Mouse (Mus musculus) midbrain, embryonic 12.5 days (tissue): Measurements from ENCODE around the gene Pabpc6. TPM values are rescaled to one million over a fixed set of nuclear protein-coding genes. Genes with fewer than 3 reads are reported as not detected.

Experiments used
- ATAC-seq: fragments of 200-750 bp; cut with Nextera tagmentation; 2 replicates; pipeline ENCODE4 v1.8.0; 2017; ENCODE audit warnings: low read depth, moderate TSS enrichment, moderate library complexity; ENCODE audit not compliant: low FRiP score
- H3K27ac ChIP-seq: fragments of 300-500 bp; sonication (generic); replicated peaks from 2 replicates; pipeline ENCODE4 v1.5.1; 2016; ENCODE audit warnings: mild to moderate bottlenecking
- H3K27me3 ChIP-seq: fragments of 300-500 bp; sonication (generic); 2 replicates; pipeline ENCODE4 v1.6.1; 2016; ENCODE audit warnings: mild to moderate bottlenecking
- H3K36me3 ChIP-seq: fragments of 300-500 bp; sonication (generic); 2 replicates; pipeline ENCODE4 v1.6.1; 2016
- H3K4me1 ChIP-seq: fragments of 300-500 bp; sonication (generic); 2 replicates; pipeline ENCODE4 v1.6.1; 2016
- H3K4me2 ChIP-seq: fragments of 300-500 bp; sonication (generic); replicated peaks from 2 replicates; pipeline ENCODE4 v1.6.1; 2016; ENCODE audit warnings: mild to moderate bottlenecking, moderate library complexity
- H3K4me3 ChIP-seq: fragments of 300-500 bp; sonication (generic); 2 replicates; pipeline ENCODE4 v1.5.1; 2016; ENCODE audit warnings: mild to moderate bottlenecking
- H3K9ac ChIP-seq: fragments of 300-500 bp; sonication (generic); replicated peaks from 2 replicates; pipeline ENCODE4 v1.6.1; 2016; ENCODE audit warnings: mild to moderate bottlenecking, moderate library complexity
- H3K9me3 ChIP-seq: fragments of 300-500 bp; sonication (generic); 2 replicates; pipeline ENCODE4 v1.6.1; 2016; ENCODE audit warnings: mild to moderate bottlenecking
- WGBS: fragments of 180-500 bp; shearing (Covaris S2); methylation state at CpG from one replicate; pipeline ENCODE4 v1.1.7; 2016; 5-methylcytosine and 5-hydroxymethylcytosine counted together
- polyA plus RNA-seq: library from polyadenylated mRNA; unstranded; fragments of >200 nt; fragmentation: Nextera tagmentation; extraction: Ambion mirVana; gene quantifications from 2 replicates; pipeline ENCODE4 v1.2.1, GENCODE M21; 2016

Gene Pabpc6
- polyA plus RNA-seq, result not detected in 2 replicates

- no peak for ATAC-seq
- Histone ChIP-seq H3K4me2 (no peak within 1 kb of the TSS), H3K9ac (no peak within 1 kb of the TSS), H3K4me3 (no peak within 1 kb of the TSS), H3K4me1 (no peaks in the 10 kb centered on the region), H3K27me3 (no peaks in the 10 kb centered on the region), H3K36me3 (no peaks in the 10 kb centered on the region), H3K9me3 (0 out of 2 replicates have a peak, but pooled peaks cover 5% of the 10 kb centered on the region), H3K27ac (no peak within 1 kb of the TSS)
- WGBS, result 92% methylated on average over 36 of the region's 36 CpGs
Observed at GRCm38 (mm10) chr17:9669283-9669905, at the start of gene Pabpc6. Gene Pabpc6, minus strand, starts transcription at chr17:9669717.

- H3K27me3 ChIP-seq, result no peaks in the 10 kb centered on the region
- H3K4me3 ChIP-seq, result no peak overlapping the region
- no peak overlapping the region for H3K27ac ChIP-seq
- no peak overlapping the region for H3K4me2 ChIP-seq
- WGBS, result 89% methylated on average over 6 of the region's 6 CpGs
- H3K9ac ChIP-seq, result no peak overlapping the region
- ATAC-seq, result no peak
- no peaks in the 10 kb centered on the region for H3K4me1 ChIP-seq
- no peaks in the 10 kb centered on the region for H3K9me3 ChIP-seq
- H3K36me3 ChIP-seq, result no peaks in the 10 kb centered on the region
Observed at GRCm38 (mm10) chr17:9710910-9711309, 41.4 kb upstream of the Pabpc6 start.

- Histone ChIP-seq H3K4me2 (no peak overlapping the region), H3K4me1 (no peaks in the 10 kb centered on the region), H3K4me3 (no peak overlapping the region), H3K9me3 (no peaks in the 10 kb centered on the region), H3K27me3 (no peaks in the 10 kb centered on the region), H3K36me3 (no peaks in the 10 kb centered on the region), H3K27ac (no peak overlapping the region), H3K9ac (no peak overlapping the region)
- ATAC-seq, result no peak
- 91% methylated on average over 3 of the region's 3 CpGs for WGBS
Observed at GRCm38 (mm10) chr17:9708888-9709287, 39.4 kb upstream of the Pabpc6 start.

DNA sequence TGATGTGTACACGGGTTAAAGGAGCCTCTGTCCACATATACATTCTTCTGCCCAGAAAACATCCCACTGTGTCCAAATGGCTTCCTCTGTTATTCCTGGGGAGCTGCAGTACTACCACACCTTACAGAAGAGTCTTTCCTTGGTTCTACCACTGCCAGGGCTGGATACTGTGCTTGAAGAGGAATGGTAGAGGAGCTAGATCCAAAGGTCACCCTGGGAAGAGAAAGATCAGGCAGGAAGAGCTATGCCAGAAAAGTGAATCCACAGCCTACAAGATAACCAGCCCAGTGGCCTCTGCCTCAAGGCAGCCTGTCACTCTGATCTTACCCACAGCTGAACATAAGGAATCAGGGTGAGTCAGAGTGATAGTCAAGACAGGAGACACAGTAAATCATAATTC, 37.8 kb upstream of the Pabpc6 start:
- WGBS, result 88% methylated on average over 1 of the region's 1 CpGs
- ATAC-seq, result no peak
- 0 out of 2 replicates have a peak, but pooled peaks cover under 1% of the 10 kb centered on the region for H3K9me3 ChIP-seq
- no peaks in the 10 kb centered on the region for H3K36me3 ChIP-seq
- no peak overlapping the region for H3K27ac ChIP-seq
- no peaks in the 10 kb centered on the region for H3K4me1 ChIP-seq
- H3K4me3 ChIP-seq, result no peak overlapping the region
- H3K4me2 ChIP-seq, result no peak overlapping the region
- no peaks in the 10 kb centered on the region for H3K27me3 ChIP-seq
- H3K9ac ChIP-seq, result no peak overlapping the region

- no peaks in the 10 kb centered on the region for H3K27me3 ChIP-seq
- 53% methylated on average over 7 of the region's 7 CpGs for WGBS
- H3K4me3 ChIP-seq, result no peak overlapping the region
- H3K9ac ChIP-seq, result no peak overlapping the region
- H3K4me1 ChIP-seq, result 0 out of 2 replicates have a peak, but pooled peaks cover 6% of the 10 kb centered on the region
- no peak overlapping the region for H3K27ac ChIP-seq
- H3K36me3 ChIP-seq, result no peaks in the 10 kb centered on the region
- peak; percentile 58; the same call in 1 of the 2 replicates for ATAC-seq
- 0 out of 2 replicates have a peak, but pooled peaks cover 5% of the 10 kb centered on the region for H3K9me3 ChIP-seq
- H3K4me2 ChIP-seq, result no peak overlapping the region
Observed at GRCm38 (mm10) chr17:9697763-9698162, 28.2 kb upstream of the Pabpc6 start.

GRCm38 (mm10) chr17:9691251-9691650, 21.7 kb upstream of the Pabpc6 start:
- Histone ChIP-seq H3K27ac (no peak overlapping the region), H3K4me1 (peaks cover 9% of the 10 kb centered on the region), H3K27me3 (no peaks in the 10 kb centered on the region), H3K4me3 (no peak overlapping the region), H3K36me3 (no peaks in the 10 kb centered on the region), H3K9me3 (no peaks in the 10 kb centered on the region), H3K9ac (no peak overlapping the region), H3K4me2 (no peak overlapping the region)
- 77% methylated on average over 4 of the region's 4 CpGs for WGBS
- no peak for ATAC-seq

DNA sequence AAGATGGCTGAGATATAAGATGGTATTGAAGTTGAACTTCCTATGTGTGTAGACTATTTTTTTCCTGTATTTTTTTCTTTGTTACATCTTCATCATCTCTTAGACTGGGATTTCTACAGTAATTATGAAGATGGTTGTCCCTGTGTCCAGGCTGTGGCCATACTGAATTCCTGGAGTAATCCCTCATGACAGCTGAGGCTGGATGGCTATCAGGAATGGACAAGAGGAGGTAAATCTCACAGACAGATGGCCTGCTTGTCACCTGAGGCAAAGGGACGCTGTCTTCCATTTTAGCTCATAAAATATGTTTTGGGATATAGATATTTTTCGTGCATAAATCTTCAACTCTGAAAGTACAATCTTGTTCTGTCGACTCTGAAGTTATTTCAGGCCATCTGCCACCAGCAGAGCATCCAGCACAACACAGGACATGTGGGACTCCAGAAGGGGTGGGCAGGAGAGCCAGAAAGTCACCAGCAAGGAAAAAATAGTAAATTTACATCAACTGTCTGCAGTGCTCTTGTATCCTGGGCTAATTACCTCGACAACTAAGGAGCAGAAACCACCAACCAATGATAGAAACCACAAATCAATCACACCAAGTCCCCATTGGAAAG, 14.1 kb upstream of the Pabpc6 start:
- WGBS, result 75% methylated on average over 4 of the region's 4 CpGs

DNA sequence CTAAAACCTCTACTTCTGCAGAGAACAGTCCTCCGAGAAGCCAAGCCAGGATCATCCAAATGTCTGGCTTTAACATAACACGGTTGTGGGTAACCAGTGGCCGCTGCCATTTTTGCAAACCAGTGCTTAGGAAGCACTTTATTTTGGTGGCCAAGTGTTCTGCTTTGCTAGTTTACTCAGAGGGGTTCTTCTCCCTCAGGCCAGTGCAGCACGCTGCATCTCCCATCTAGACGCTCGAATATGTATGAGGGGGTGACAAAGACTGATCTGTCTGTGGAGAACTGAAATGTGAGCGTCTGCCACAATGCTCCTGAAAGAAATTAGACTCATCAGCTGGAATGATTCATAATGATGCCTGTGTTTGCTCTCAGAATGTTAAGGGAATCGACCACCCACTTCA, 11.2 kb upstream of the Pabpc6 start:
- H3K9ac ChIP-seq, result no peak overlapping the region
- peak overlapping the region; percentile 61; the same call in 1 of the 2 replicates for H3K27ac ChIP-seq

More for the DNA sequence above, 14.1 kb upstream of the Pabpc6 start:
- ATAC-seq, result no peak
- Histone ChIP-seq H3K4me3 (no peak overlapping the region), H3K27me3 (no peaks in the 10 kb centered on the region), H3K4me2 (no peak overlapping the region), H3K9me3 (0 out of 2 replicates have a peak, but pooled peaks cover 3% of the 10 kb centered on the region), H3K4me1 (peaks cover 9% of the 10 kb centered on the region), H3K36me3 (no peaks in the 10 kb centered on the region), H3K27ac (no peak overlapping the region), H3K9ac (no peak overlapping the region)

GRCm38 (mm10) chr17:9675175-9675789, 5.8 kb upstream of the Pabpc6 start:
- no peak overlapping the region for H3K27ac ChIP-seq
- 79% methylated on average over 6 of the region's 6 CpGs for WGBS
- no peak overlapping the region for H3K4me3 ChIP-seq
- H3K9ac ChIP-seq, result no peak overlapping the region
- no peaks in the 10 kb centered on the region for H3K9me3 ChIP-seq
- H3K36me3 ChIP-seq, result no peaks in the 10 kb centered on the region
- H3K4me2 ChIP-seq, result no peak overlapping the region
- no peaks in the 10 kb centered on the region for H3K27me3 ChIP-seq
- 0 out of 2 replicates have a peak, but pooled peaks cover 5% of the 10 kb centered on the region for H3K4me1 ChIP-seq
- no peak for ATAC-seq

More for the DNA sequence above, 11.2 kb upstream of the Pabpc6 start:
- Histone ChIP-seq H3K4me3 (no peak overlapping the region), H3K4me1 (peaks cover 6% of the 10 kb centered on the region; the same call in 1 of the 2 replicates), H3K9me3 (0 out of 2 replicates have a peak, but pooled peaks cover 3% of the 10 kb centered on the region), H3K36me3 (no peaks in the 10 kb centered on the region), H3K4me2 (no peak overlapping the region), H3K27me3 (no peaks in the 10 kb centered on the region)
- 51% methylated on average over 8 of the region's 8 CpGs for WGBS
- no peak for ATAC-seq

DNA sequence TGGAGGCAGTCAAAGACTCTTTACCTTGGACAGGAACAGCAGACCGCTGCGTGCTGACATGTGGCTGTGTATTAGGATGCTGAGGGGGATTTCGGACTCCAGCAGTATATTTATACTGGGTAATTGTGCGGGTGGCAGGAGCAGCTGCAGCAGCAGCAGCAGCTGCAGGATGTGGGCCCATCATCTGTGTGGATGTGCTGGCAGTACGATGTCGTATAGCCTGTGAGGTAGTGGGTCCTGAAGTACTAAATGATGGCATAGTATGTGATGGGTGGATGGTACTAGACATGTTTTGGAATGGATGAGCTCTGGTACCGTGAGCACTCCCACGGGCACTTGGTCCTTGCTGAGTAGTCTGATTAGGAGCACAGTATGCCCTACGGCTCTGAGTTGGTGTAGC, 1.6 kb downstream of the Pabpc6 start:
- no peak overlapping the region for H3K4me2 ChIP-seq
- WGBS, result 93% methylated on average over 9 of the region's 9 CpGs
- no peak overlapping the region for H3K9ac ChIP-seq
- no peaks in the 10 kb centered on the region for H3K27me3 ChIP-seq
- ATAC-seq, result no peak
- 0 out of 2 replicates have a peak, but pooled peaks cover 5% of the 10 kb centered on the region for H3K9me3 ChIP-seq
- no peaks in the 10 kb centered on the region for H3K36me3 ChIP-seq
- H3K4me3 ChIP-seq, result no peak overlapping the region
- no peaks in the 10 kb centered on the region for H3K4me1 ChIP-seq
- no peak overlapping the region for H3K27ac ChIP-seq

GRCm38 (mm10) chr17:9658651-9659050, 10.9 kb downstream of the Pabpc6 start:
- Histone ChIP-seq H3K4me2 (no peak overlapping the region), H3K9me3 (no peaks in the 10 kb centered on the region), H3K4me3 (no peak overlapping the region), H3K27ac (no peak overlapping the region), H3K27me3 (no peaks in the 10 kb centered on the region), H3K36me3 (no peaks in the 10 kb centered on the region), H3K9ac (no peak overlapping the region), H3K4me1 (no peaks in the 10 kb centered on the region)
- 93% methylated on average over 5 of the region's 5 CpGs for WGBS
- no peak for ATAC-seq

- WGBS, result 88% methylated on average over 3 of the region's 3 CpGs
- no peak overlapping the region for H3K27ac ChIP-seq
- H3K9ac ChIP-seq, result no peak overlapping the region
- H3K9me3 ChIP-seq, result no peaks in the 10 kb centered on the region
- H3K4me3 ChIP-seq, result no peak overlapping the region
- no peaks in the 10 kb centered on the region for H3K27me3 ChIP-seq
- H3K4me2 ChIP-seq, result no peak overlapping the region
- H3K36me3 ChIP-seq, result no peaks in the 10 kb centered on the region
- H3K4me1 ChIP-seq, result no peaks in the 10 kb centered on the region
- no peak for ATAC-seq
Observed at GRCm38 (mm10) chr17:9654155-9654554, 15.4 kb downstream of the Pabpc6 start.
